Mouse (Mus musculus) heart, embryonic 14.5 days (tissue): ENCODE measurements at regions not wholly inside any gene's neighbourhood (a gene's known extent, or its start where the extent isn't known, plus 50 kb on each side); places are given as distances from the start of the nearest gene placed in this dataset.

Experiments
- ATAC-seq: fragments of 200-750 bp; cut with Nextera tagmentation; 2 replicates; pipeline ENCODE4 v1.8.0; 2017; ENCODE audit warnings: low read depth, moderate TSS enrichment; ENCODE audit not compliant: insufficient number of reproducible peaks, insufficient read depth, low FRiP score
- H3K27ac ChIP-seq, 2 experiments: fragments of 200-500 bp in 1 of 2; fragments of 300-500 bp in 1 of 2; sonication (generic) in 1 of 2; replicated peaks in 1 of 2; 2 replicates each; pipeline ENCODE4 v1.5.1; 2012 to 2014; ENCODE audit warnings: low read depth in 2 of 2, low read length in 2 of 2, control low read depth in 1 of 2, mild to moderate bottlenecking in 1 of 2, mixed read lengths in 1 of 2; ENCODE audit not compliant: control insufficient read depth in 1 of 2, insufficient read depth in 1 of 2
- H3K27me3 ChIP-seq: fragments of 300-500 bp; sonication (generic); 2 replicates; pipeline ENCODE4 v1.6.1; 2014; ENCODE audit warnings: mild to moderate bottlenecking, low read length, control low read depth; ENCODE audit not compliant: control insufficient read depth, insufficient read depth
- H3K36me3 ChIP-seq: fragments of 300-500 bp; sonication (generic); 2 replicates; pipeline ENCODE4 v1.6.1; 2014; ENCODE audit warnings: mild to moderate bottlenecking, control low read depth, low read length, mixed read lengths; ENCODE audit not compliant: control insufficient read depth, insufficient read depth
- H3K4me1 ChIP-seq, 2 experiments: fragments of 200-500 bp in 1 of 2; fragments of 300-500 bp in 1 of 2; sonication (generic) in 1 of 2; 2 replicates each; pipeline ENCODE4 v1.6.1; 2012 to 2014; ENCODE audit warnings: low read length in 2 of 2, control low read depth in 1 of 2, mixed read lengths in 1 of 2; ENCODE audit not compliant: control insufficient read depth in 2 of 2, insufficient read depth in 2 of 2
- H3K4me2 ChIP-seq: fragments of 300-500 bp; sonication (generic); 2 replicates; pipeline ENCODE4 v1.6.1; 2014; ENCODE audit warnings: mild to moderate bottlenecking, low read length
- H3K4me3 ChIP-seq, 2 experiments: fragments of 200-500 bp in 1 of 2; fragments of 300-500 bp in 1 of 2; sonication (generic) in 1 of 2; 2 replicates each; pipeline ENCODE4 v1.5.1; 2012 to 2014; ENCODE audit warnings: low read length in 2 of 2, mild to moderate bottlenecking in 2 of 2, control low read depth in 1 of 2, low read depth in 1 of 2, moderate library complexity in 1 of 2; ENCODE audit not compliant: control insufficient read depth in 1 of 2, insufficient read depth in 1 of 2
- H3K9ac ChIP-seq: fragments of 300-500 bp; sonication (generic); 2 replicates; pipeline ENCODE4 v1.6.1; 2014; ENCODE audit warnings: mild to moderate bottlenecking, low read length
- H3K9me3 ChIP-seq: fragments of 300-500 bp; sonication (generic); 2 replicates; pipeline ENCODE4 v1.6.1; 2016; ENCODE audit warnings: low read length, control low read depth; ENCODE audit not compliant: control insufficient read depth
- WGBS: fragments of 180-500 bp; shearing (Covaris S2); extraction: QIAGEN DNeasy Blood & Tissue Kit; methylation state at CpG from one replicate; pipeline ENCODE4 v1.1.7; 2014; 5-methylcytosine and 5-hydroxymethylcytosine counted together

GRCm38 (mm10) chr14:104005132-104005531, 160.9 kb upstream of the Ednrb start:
- no peaks in the 10 kb centered on the region for H3K4me1 ChIP-seq
- no peaks in the 10 kb centered on the region for H3K9me3 ChIP-seq
- no peak for ATAC-seq
- no peak overlapping the region for H3K27ac ChIP-seq
- no peak overlapping the region for H3K4me3 ChIP-seq
- WGBS = 65% methylated on average over 2 of the region's 2 CpGs
- H3K4me2 ChIP-seq = no peak overlapping the region
- no peak overlapping the region for H3K9ac ChIP-seq
- no peaks in the 10 kb centered on the region for H3K36me3 ChIP-seq
- no peaks in the 10 kb centered on the region for H3K27me3 ChIP-seq

DNA sequence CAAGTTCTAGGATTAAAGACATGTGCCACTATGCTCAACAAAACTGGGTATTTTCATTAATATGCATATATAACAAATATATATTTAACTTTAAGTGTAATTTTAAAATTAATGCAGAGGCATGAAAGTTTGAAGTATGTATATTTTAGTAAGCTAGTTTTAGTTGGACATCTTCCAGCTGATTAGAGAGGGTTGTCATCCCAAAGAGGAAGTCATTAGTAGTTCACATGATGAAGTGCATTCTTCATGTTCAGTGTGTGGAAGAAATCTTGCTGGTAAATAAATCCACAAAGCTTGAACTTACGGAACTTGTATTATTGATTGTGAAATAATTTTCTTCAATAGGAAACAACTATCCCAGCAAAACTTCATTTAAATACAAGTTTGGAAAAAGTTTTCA, 158.2 kb upstream of the Ednrb start:
- H3K9me3 ChIP-seq = no peaks in the 10 kb centered on the region
- H3K4me2 ChIP-seq = no peak overlapping the region
- ATAC-seq = no peak
- no peak overlapping the region for H3K4me3 ChIP-seq
- 55% methylated on average over 1 of the region's 1 CpGs for WGBS
- H3K4me1 ChIP-seq = no peaks in the 10 kb centered on the region
- no peaks in the 10 kb centered on the region for H3K27me3 ChIP-seq
- H3K36me3 ChIP-seq = no peaks in the 10 kb centered on the region
- H3K9ac ChIP-seq = no peak overlapping the region
- no peak overlapping the region for H3K27ac ChIP-seq

DNA sequence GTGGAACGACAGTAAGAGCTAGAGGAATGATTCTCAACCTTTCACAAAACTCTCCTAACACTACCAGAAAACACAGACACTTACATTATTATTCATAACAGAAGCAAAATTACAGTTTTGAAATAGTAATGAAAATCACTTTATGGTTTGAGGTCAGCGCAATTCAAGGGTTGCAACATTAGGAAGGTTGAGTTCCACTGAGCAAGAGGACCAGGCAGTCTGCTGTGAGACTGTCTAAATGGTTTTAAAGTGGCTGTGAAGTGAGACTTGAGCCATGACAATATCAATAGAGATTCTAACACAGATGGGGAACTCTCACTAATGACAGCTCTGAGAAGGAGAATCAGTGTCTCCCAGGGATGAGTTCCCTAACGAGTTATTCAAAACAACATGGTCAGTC, 146.2 kb upstream of the Ednrb start:
- Histone ChIP-seq H3K27me3 (no peaks in the 10 kb centered on the region), H3K9ac (no peak overlapping the region), H3K4me2 (no peak overlapping the region), H3K9me3 (no peaks in the 10 kb centered on the region), H3K36me3 (no peaks in the 10 kb centered on the region), H3K4me1 (no peaks in the 10 kb centered on the region), H3K27ac (no peak overlapping the region), H3K4me3 (no peak overlapping the region)
- no peak for ATAC-seq
- WGBS = 80% methylated on average over 3 of the region's 3 CpGs

- ATAC-seq = no peak
- Histone ChIP-seq H3K9me3 (no peaks in the 10 kb centered on the region), H3K27ac (no peak overlapping the region), H3K27me3 (no peaks in the 10 kb centered on the region), H3K4me2 (no peak overlapping the region), H3K4me3 (no peak overlapping the region), H3K9ac (no peak overlapping the region), H3K36me3 (no peaks in the 10 kb centered on the region), H3K4me1 (no peaks in the 10 kb centered on the region)
- 92% methylated on average over 1 of the region's 1 CpGs for WGBS
Observed at GRCm38 (mm10) chr14:103989949-103990348, 145.7 kb upstream of the Ednrb start.

- H3K4me2 ChIP-seq = no peak overlapping the region
- no peaks in the 10 kb centered on the region for H3K4me1 ChIP-seq
- H3K9ac ChIP-seq = no peak overlapping the region
- WGBS = 78% methylated on average over 3 of the region's 3 CpGs
- H3K4me3 ChIP-seq = no peak overlapping the region
- H3K9me3 ChIP-seq = no peaks in the 10 kb centered on the region
- ATAC-seq = no peak
- H3K36me3 ChIP-seq = no peaks in the 10 kb centered on the region
- no peak overlapping the region for H3K27ac ChIP-seq
- H3K27me3 ChIP-seq = no peaks in the 10 kb centered on the region
Observed at GRCm38 (mm10) chr14:103987266-103987665, 143.1 kb upstream of the Ednrb start.

- Histone ChIP-seq H3K9ac (no peak overlapping the region), H3K4me2 (no peak overlapping the region), H3K27me3 (no peaks in the 10 kb centered on the region), H3K4me3 (no peak overlapping the region), H3K4me1 (no peaks in the 10 kb centered on the region), H3K9me3 (no peaks in the 10 kb centered on the region), H3K27ac (no peak overlapping the region), H3K36me3 (no peaks in the 10 kb centered on the region)
- 84% methylated on average over 5 of the region's 5 CpGs for WGBS
- ATAC-seq = no peak
Observed at GRCm38 (mm10) chr14:103984349-103984748, 140.1 kb upstream of the Ednrb start.

DNA sequence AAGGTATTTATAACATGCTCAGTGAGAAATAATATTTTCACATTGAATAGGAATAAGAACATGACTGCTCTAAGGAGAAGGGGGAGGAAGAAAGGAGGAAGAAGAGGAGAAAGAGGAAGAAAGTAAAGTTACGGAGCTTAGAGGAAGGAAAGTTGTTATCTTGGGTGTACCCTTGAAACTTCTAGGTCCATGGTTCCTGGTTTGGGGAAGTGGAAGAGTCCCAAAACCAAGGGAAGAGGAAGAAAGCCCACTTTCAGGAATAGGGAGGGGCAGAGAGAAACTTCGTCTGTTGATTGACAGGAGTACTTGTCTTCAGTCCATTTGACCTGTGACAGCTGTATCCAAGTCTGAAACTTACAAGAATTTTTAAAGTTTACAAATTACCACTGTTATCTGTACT, 134.6 kb upstream of the Ednrb start:
- 72% methylated on average over 2 of the region's 2 CpGs for WGBS
- H3K4me3 ChIP-seq = no peak overlapping the region
- no peaks in the 10 kb centered on the region for H3K27me3 ChIP-seq
- H3K4me1 ChIP-seq = no peaks in the 10 kb centered on the region
- no peak overlapping the region for H3K27ac ChIP-seq
- no peaks in the 10 kb centered on the region for H3K9me3 ChIP-seq
- H3K4me2 ChIP-seq = no peak overlapping the region
- no peaks in the 10 kb centered on the region for H3K36me3 ChIP-seq
- H3K9ac ChIP-seq = no peak overlapping the region
- no peak for ATAC-seq

GRCm38 (mm10) chr14:103977769-103978168, 133.6 kb upstream of the Ednrb start:
- no peak for ATAC-seq
- 32% methylated on average over 2 of the region's 2 CpGs for WGBS
- no peak overlapping the region for H3K4me2 ChIP-seq

More at GRCm38 (mm10) chr14:103977769-103978168, 133.6 kb upstream of the Ednrb start:
- no peak overlapping the region for H3K9ac ChIP-seq
- no peak overlapping the region for H3K27ac ChIP-seq
- no peaks in the 10 kb centered on the region for H3K9me3 ChIP-seq
- no peak overlapping the region for H3K4me3 ChIP-seq
- H3K4me1 ChIP-seq = no peaks in the 10 kb centered on the region
- no peaks in the 10 kb centered on the region for H3K36me3 ChIP-seq
- H3K27me3 ChIP-seq = no peaks in the 10 kb centered on the region
